Mouse (Mus musculus) bone marrow macrophage, adult 2 months (primary cell): ENCODE results near the gene Srbd1.

Experiments used
- CTCF ChIP-seq: IDR thresholded peaks from 2 replicates; pipeline ENCODE4 v1.5.1; 2012; ENCODE audit warnings: low read depth, mild to moderate bottlenecking, low read length, moderate library complexity
- POLR2A ChIP-seq: IDR thresholded peaks from 2 replicates; pipeline ENCODE4 v1.6.1; 2012; ENCODE audit warnings: mild to moderate bottlenecking, low read depth, low read length, borderline replicate concordance

DNA sequence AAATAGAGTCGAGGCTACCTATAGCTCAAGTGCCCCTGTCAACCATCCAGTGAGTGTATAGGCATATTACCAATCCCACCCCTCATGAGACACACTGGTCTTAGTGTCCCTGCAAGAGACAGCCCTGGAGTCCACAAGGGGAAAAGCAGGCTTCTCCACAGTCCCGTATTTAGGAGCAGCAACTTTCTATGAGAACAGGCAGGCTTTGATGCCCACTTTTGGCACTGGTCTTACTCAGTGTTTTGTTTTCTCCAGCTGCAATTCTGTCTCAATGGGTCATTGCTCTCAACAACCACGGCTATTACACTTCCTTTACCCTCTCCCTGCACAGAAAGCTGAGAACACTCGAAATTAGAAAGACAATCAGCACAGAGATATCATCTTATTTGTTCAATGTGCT is 157.4 kb downstream of the Srbd1 start:
- no peak for TF ChIP-seq POLR2A
- TF ChIP-seq CTCF: no peak
